Mouse (Mus musculus) naive thymus-derived CD4-positive, alpha-beta T cell, adult 5 months (primary cell): ENCODE data around the gene Ceacam2. TPM values are rescaled to one million over a fixed set of nuclear protein-coding genes. Genes with fewer than 3 reads are reported as not detected.

Experiments used
- polyA plus RNA-seq: library from polyadenylated mRNA; unstranded; fragments of 100-300 nt; shearing (Covaris generic); gene quantifications from one replicate; pipeline ENCODE4 v1.2.1, GENCODE M21; 2017

The Ceacam2 gene
- not detected for polyA plus RNA-seq

DNA sequence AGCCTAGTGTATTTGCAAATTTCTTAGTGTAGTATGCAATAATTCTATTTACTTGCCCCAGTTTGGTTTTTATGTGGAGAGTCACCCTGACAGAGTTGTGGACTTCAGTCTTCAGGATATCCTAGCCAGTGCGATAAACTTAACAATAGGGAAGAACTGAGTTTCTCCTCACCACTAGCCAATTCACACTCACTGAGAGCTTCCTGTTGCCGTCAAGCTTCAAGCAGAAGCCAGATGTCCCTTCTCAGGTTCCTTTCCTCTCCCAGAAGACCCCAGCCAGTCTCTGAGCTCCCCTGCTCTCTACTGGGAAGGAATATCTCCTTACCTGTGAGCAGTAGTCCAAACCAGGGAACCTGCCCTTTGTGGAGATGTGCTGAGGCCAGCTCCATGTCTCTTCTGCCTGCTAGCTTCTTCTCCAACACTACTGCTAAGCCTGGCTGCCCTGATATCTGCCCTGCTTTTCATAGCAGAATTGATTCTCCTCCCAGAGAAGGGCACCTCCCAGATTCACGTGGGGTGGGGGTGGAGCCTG lies at the start of gene Ceacam2:
TSS of gene Ceacam2 (minus strand) at position 482 of the 532 bp plus-strand sequence.

DNA sequence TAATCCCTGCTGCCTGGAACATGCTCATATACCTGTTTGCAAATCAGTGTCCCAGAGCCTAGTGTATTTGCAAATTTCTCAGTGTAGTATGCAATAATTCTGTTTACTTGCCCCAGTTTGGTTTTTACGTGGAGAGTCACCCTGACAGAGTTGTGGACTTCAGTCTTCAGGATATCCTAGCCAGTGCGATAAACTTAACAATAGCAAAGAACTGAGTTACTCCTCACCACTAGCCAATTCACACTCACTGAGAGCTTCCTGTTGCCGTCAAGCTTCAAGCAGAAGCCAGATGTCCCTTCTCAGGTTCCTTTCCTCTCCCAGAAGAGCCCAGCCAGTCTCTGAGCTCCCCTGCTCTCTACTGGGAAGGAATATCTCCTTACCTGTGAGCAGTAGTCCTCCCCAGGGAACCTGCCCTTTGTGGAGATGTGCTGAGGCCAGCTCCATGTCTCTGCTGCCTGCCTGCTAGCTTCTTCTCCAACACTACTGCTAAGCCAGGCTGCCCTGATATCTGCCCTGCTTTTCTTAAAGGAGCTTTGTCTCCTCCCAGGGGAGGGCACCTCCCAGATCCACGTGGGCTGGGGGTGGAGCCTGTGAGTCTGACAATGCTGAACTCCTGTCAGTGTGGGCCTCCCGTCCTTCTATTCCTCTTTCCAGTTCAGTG lies 62.4 kb downstream of the Ceacam2 start, which contains the start of gene Ceacam1:
TSS of gene Ceacam1 (minus strand) at position 513 of the 661 bp plus-strand sequence.

Other genes starting within 250 kb of the Ceacam2 start
- gene Pafah1b3, start 241.9 kb downstream of the Ceacam2 start, polyA plus RNA-seq, result 9.6 TPM
- gene Prr19, start 238.4 kb downstream of the Ceacam2 start, polyA plus RNA-seq, result not detected
- gene Tmem145, start 233.8 kb downstream of the Ceacam2 start, polyA plus RNA-seq, result not detected
- not detected for gene Megf8, start 222.7 kb downstream of the Ceacam2 start, polyA plus RNA-seq
- gene Cnfn, start 170.1 kb downstream of the Ceacam2 start, polyA plus RNA-seq, result not detected
- gene Lipe, start 141.1 kb downstream of the Ceacam2 start, polyA plus RNA-seq, result 9.5 TPM
- not detected for gene Cxcl17, start 127.0 kb downstream of the Ceacam2 start, polyA plus RNA-seq
- gene Ceacam1, start 62.3 kb downstream of the Ceacam2 start, polyA plus RNA-seq, result 0.40 TPM
- gene Erich4, start 76.0 kb upstream of the Ceacam2 start, polyA plus RNA-seq, result not detected
- gene Dmac2, start 79.6 kb upstream of the Ceacam2 start, polyA plus RNA-seq, result 91.4 TPM
- 0.49 TPM for gene B3gnt8, start 86.8 kb upstream of the Ceacam2 start, polyA plus RNA-seq
- 36.7 TPM for gene Bckdha, start 119.1 kb upstream of the Ceacam2 start, polyA plus RNA-seq
- gene Exosc5, start 119.3 kb upstream of the Ceacam2 start, polyA plus RNA-seq, result 64.7 TPM
- gene Tmem91, start 135.3 kb upstream of the Ceacam2 start, polyA plus RNA-seq, result 2.7 TPM
- gene B9d2, start 140.9 kb upstream of the Ceacam2 start, polyA plus RNA-seq, result 23.7 TPM
- gene Tgfb1, start 147.1 kb upstream of the Ceacam2 start, polyA plus RNA-seq, result 114 TPM
- 52.1 TPM for gene Ccdc97, start 179.2 kb upstream of the Ceacam2 start, polyA plus RNA-seq
- gene Hnrnpul1, start 214.9 kb upstream of the Ceacam2 start, polyA plus RNA-seq, result 104 TPM
- gene Axl, start 248.8 kb upstream of the Ceacam2 start, polyA plus RNA-seq, result 0.80 TPM